Mouse (Mus musculus): ENCODE results near the gene Thegl. TPM values are rescaled to one million over a fixed set of nuclear protein-coding genes. Genes with fewer than 3 reads are reported as not detected.
A peak's percentile ranks its signal among the peaks of the same experiment; 100 is the strongest.
"Not testable (repeated sequence)": the region's sequence is repeated elsewhere in the genome, so short reads cannot be mapped to it uniquely, and the experiment has no call there.

The Thegl gene
- polyA plus RNA-seq, 1 experiment from 2014 or later: 0.33 TPM

DNA sequence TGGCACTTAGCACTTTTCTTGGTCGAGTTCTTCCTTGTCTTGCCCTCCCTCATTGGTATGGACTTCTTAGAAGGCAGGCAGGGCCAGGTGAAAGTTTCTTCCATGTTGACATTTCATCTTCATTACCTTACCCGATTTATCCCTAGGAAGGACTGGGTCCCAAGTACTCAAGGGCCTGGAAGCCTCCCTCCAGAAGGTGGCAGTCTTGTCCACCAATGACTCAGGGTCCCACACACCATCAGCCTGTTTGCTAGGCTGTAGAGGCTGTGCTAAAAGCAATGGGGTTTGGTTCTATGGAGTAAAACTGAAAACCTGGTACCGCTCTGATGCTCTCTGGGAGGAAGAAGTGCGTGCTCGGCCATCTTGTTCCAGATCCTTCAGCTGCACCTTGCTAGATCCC is 13.9 kb downstream of the Thegl start:
- WGBS: 77% methylated on average over 5 of the region's 5 CpGs
- H3K27me3 ChIP-seq (replicated peaks; ENCODE audit: control insufficient read depth, insufficient read depth, low read length): no peaks in the 10 kb centered on the region
- H3K9me3 ChIP-seq (replicated peaks; ENCODE audit: control insufficient read depth, low read length): no peaks in the 10 kb centered on the region
- DNase-seq (ENCODE audit: low spot score) (peak; percentile 57), ATAC-seq (0 out of 2 replicates have a peak, but pooled peaks have one; percentile 48)
- H3K9ac ChIP-seq (ENCODE audit: low read length): no peak overlapping the region
- H3K36me3 ChIP-seq (ENCODE audit: control insufficient read depth, insufficient read depth, low read length): no peaks in the 10 kb centered on the region
- no peak overlapping the region for H3K27ac ChIP-seq (ENCODE audit: low read depth, low read length)
- no peak overlapping the region for H3K4me3 ChIP-seq (ENCODE audit: low read depth, low read length)
- no peak overlapping the region for H3K4me2 ChIP-seq (ENCODE audit: low read length)
- no peaks in the 10 kb centered on the region for H3K4me1 ChIP-seq (ENCODE audit: control insufficient read depth, insufficient read depth, low read length)

DNA sequence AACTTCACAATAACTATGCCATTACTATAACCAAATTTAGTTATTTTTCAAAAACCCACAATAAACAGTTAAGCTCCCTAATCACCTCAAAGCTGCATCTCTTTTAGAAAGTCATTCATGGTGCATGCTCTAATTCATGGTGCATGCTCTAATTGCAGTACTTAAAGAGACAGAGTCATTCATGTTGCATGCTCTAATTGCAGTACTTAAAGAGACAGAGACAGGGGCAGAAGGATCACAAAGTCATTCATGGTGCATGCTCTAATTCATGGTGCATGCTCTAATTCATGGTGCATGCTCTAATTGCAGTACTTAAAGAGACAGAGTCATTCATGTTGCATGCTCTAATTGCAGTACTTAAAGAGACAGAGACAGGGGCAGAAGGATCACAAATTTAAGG is 19.3 kb downstream of the Thegl start:
- not testable (repeated sequence) for H3K27ac ChIP-seq (ENCODE audit: low read depth, low read length); H3K27me3 ChIP-seq (replicated peaks; ENCODE audit: control insufficient read depth, insufficient read depth, low read length); H3K9ac ChIP-seq (ENCODE audit: low read length); H3K4me2 ChIP-seq (ENCODE audit: low read length); H3K36me3 ChIP-seq (ENCODE audit: control insufficient read depth, insufficient read depth, low read length); DNase-seq (ENCODE audit: low spot score); H3K9me3 ChIP-seq (replicated peaks; ENCODE audit: control insufficient read depth, low read length); H3K4me3 ChIP-seq (ENCODE audit: low read depth, low read length); H3K4me1 ChIP-seq (ENCODE audit: control insufficient read depth, insufficient read depth, low read length)
- ATAC-seq: peak; percentile 66

DNA sequence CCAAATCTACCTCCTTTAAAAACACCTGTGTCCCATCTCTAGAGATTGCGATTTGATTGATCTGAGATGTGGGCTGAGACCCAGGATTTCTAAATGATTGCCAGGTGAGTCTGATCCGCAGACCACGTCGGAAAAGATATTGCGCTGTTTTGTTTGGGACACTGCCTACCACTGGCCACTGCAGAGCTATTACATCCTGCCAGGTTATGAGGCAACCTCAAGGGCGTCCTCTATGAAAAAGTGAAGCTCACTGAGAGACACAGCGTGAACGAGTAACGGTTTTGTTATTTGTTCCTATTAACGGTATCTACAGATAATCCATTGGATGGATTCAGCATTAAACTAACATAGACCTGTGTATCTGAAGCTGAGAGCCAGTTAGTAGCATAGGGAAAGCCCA is 22.6 kb downstream of the Thegl start:
- H3K4me3 ChIP-seq (ENCODE audit: low read depth, low read length): no peak overlapping the region
- DNase-seq (ENCODE audit: low spot score) (no peak), ATAC-seq (no peak)
- no peak overlapping the region for H3K4me2 ChIP-seq (ENCODE audit: low read length)
- H3K9me3 ChIP-seq (replicated peaks; ENCODE audit: control insufficient read depth, low read length): no peaks in the 10 kb centered on the region
- H3K27me3 ChIP-seq (replicated peaks; ENCODE audit: control insufficient read depth, insufficient read depth, low read length): no peaks in the 10 kb centered on the region
- WGBS: 93% methylated on average over 10 of the region's 10 CpGs
- H3K27ac ChIP-seq (ENCODE audit: low read depth, low read length): no peak overlapping the region
- no peak overlapping the region for H3K9ac ChIP-seq (ENCODE audit: low read length)
- H3K4me1 ChIP-seq (ENCODE audit: control insufficient read depth, insufficient read depth, low read length): no peaks in the 10 kb centered on the region
- no peaks in the 10 kb centered on the region for H3K36me3 ChIP-seq (ENCODE audit: control insufficient read depth, insufficient read depth, low read length)

DNA sequence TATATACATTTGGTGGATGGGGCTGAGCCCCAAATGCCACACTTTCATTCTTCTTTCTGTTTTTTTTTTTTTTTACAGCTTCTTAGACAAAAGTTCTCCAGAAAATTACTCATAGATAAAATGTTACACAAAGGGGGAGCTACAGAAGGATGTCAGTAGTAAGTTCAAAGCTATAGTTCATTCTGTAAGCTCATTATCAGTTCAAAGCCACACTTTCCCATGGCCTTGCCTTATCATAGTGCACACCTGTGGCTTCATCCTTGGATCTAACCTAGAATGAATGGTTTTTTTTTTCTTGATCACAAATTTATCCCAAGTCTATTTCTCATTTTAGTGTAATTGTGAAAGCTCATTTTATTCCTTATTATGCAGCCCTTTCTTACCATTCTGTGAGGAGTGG is 23.6 kb downstream of the Thegl start:
- no peak for ATAC-seq
- Histone ChIP-seq H3K4me2 (ENCODE audit: low read length) (no peak overlapping the region), H3K4me1 (ENCODE audit: control insufficient read depth, insufficient read depth, low read length) (no peaks in the 10 kb centered on the region), H3K4me3 (ENCODE audit: low read depth, low read length) (no peak overlapping the region), H3K27ac (ENCODE audit: low read depth, low read length) (no peak overlapping the region), H3K27me3 (replicated peaks; ENCODE audit: control insufficient read depth, insufficient read depth, low read length) (no peaks in the 10 kb centered on the region), H3K9me3 (replicated peaks; ENCODE audit: control insufficient read depth, low read length) (no peaks in the 10 kb centered on the region), H3K36me3 (ENCODE audit: control insufficient read depth, insufficient read depth, low read length) (no peaks in the 10 kb centered on the region), H3K9ac (ENCODE audit: low read length) (no peak overlapping the region)
- DNase-seq (ENCODE audit: low spot score): no peak

DNA sequence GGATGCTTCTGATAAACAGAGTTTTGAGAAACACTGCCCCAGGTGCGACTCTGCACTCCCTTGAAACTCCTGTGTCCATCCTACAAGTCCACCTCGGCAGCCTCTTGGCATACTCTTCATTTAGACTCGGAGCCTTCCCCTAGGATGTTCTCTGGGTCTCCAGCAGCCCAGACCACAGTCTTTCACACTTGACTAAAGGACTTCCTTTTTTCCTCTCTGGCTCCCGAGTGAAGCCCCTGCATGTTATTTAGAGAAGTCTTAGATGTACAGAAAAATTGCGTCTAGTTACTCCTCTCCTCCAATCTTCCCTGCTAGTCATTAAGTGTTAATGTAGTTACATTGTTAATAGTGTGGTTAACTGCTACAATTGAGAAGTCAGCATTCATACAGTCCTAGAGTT is 28.5 kb downstream of the Thegl start:
- Histone ChIP-seq H3K27me3 (replicated peaks; ENCODE audit: control insufficient read depth, insufficient read depth, low read length) (no peaks in the 10 kb centered on the region), H3K9me3 (replicated peaks; ENCODE audit: control insufficient read depth, low read length) (no peaks in the 10 kb centered on the region), H3K4me2 (ENCODE audit: low read length) (no peak overlapping the region), H3K36me3 (ENCODE audit: control insufficient read depth, insufficient read depth, low read length) (no peaks in the 10 kb centered on the region), H3K4me3 (ENCODE audit: low read depth, low read length) (no peak overlapping the region), H3K4me1 (ENCODE audit: control insufficient read depth, insufficient read depth, low read length) (no peaks in the 10 kb centered on the region), H3K9ac (ENCODE audit: low read length) (no peak overlapping the region), H3K27ac (ENCODE audit: low read depth, low read length) (no peak overlapping the region)
- 77% methylated on average over 5 of the region's 5 CpGs for whole genome bisulfite sequencing
- no peak for ATAC-seq
- DNase-seq (ENCODE audit: low spot score): no peak

DNA sequence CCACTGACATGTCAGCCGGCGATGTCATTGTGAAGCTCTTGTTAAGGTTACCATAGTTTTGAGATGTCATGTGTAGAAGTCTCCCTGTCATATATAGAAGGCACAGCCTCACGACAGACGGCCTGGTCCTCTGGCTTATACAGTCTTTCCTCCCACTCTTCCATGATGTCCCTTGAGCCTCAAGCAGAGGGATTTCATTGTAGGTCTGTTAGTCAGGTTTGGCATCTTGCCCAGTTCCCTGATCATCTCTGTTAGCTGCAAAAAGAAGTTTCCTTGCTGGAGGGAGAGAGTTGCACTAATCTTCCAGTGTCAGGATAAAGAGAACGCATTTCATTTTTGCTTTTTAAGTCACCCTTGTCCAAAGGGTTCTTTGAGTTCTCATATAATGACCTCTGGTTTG is 36.8 kb downstream of the Thegl start:
- Histone ChIP-seq H3K36me3 (ENCODE audit: control insufficient read depth, insufficient read depth, low read length) (no peaks in the 10 kb centered on the region), H3K4me3 (ENCODE audit: low read depth, low read length) (no peak overlapping the region), H3K4me1 (ENCODE audit: control insufficient read depth, insufficient read depth, low read length) (no peaks in the 10 kb centered on the region), H3K9ac (ENCODE audit: low read length) (no peak overlapping the region), H3K27me3 (replicated peaks; ENCODE audit: control insufficient read depth, insufficient read depth, low read length) (no peaks in the 10 kb centered on the region), H3K4me2 (ENCODE audit: low read length) (no peak overlapping the region), H3K27ac (ENCODE audit: low read depth, low read length) (no peak overlapping the region), H3K9me3 (replicated peaks; ENCODE audit: control insufficient read depth, low read length) (no peaks in the 10 kb centered on the region)
- WGBS: 88% methylated on average over 5 of the region's 5 CpGs
- ATAC-seq (no peak), DNase-seq (ENCODE audit: low spot score) (no peak)

DNA sequence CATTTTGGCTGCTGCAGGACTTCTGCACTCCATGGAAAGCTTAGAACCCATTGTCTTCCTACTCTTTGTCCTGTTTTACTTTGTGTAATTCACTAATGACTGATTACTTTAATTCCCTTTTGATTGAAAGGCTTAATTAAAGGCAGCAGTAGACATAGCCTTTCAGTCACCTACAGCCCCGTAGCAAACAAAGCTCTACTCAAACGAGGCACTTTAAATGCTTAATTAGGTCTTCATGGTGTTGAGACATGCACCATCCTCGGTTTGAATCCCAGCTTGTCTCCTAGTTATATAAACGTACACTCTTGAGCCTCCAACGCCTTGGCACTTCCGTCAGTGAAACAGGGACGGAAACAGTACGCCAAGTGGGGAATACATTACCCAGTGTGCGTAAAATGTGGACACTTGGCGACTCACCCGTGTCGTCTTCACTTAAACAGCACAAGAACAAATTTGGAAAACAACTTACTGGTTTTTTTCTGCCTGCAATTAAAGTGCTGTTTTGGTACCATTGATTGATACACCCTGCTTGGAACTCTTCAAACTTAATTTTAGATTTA is 41.1 kb downstream of the Thegl start:
- 9% methylated on average over 12 of the region's 12 CpGs for WGBS
- Histone ChIP-seq H3K27ac (ENCODE audit: low read depth, low read length) (no peak overlapping the region), H3K9me3 (replicated peaks; ENCODE audit: control insufficient read depth, low read length) (no peaks in the 10 kb centered on the region)

DNA sequence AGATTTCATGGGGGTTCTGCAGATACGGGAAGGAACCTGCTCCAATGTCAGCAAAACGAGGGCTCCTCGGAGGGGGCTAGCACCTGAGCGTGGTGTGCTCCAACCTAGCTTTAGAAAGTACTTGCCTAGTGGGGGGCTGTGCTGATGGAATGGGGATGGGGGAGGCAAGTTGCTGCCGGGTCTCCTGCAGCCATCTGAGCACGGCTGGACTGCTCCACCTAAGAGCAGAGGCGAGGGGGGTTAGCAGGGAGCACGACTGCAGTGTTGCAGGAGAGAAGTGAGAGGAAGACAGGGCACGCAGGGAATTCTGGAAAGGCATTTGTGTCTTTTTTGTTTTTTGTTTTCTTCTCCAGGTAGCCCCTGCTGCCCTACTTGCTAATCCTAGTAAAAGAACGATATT is 44.5 kb downstream of the Thegl start:
- WGBS: 44% methylated on average over 10 of the region's 10 CpGs

More for the DNA sequence above, 41.1 kb downstream of the Thegl start:
- H3K27me3 ChIP-seq (replicated peaks; ENCODE audit: control insufficient read depth, insufficient read depth, low read length): peaks cover 4% of the 10 kb centered on the region; the same call in 1 of the 2 replicates
- no peaks in the 10 kb centered on the region for H3K36me3 ChIP-seq (ENCODE audit: control insufficient read depth, insufficient read depth, low read length)
- no peak overlapping the region for H3K4me2 ChIP-seq (ENCODE audit: low read length)
- ATAC-seq: peak; percentile 67
- peak; percentile 65 for DNase-seq (ENCODE audit: low spot score)
- no peaks in the 10 kb centered on the region for H3K4me1 ChIP-seq (ENCODE audit: control insufficient read depth, insufficient read depth, low read length)
- no peak overlapping the region for H3K9ac ChIP-seq (ENCODE audit: low read length)
- H3K4me3 ChIP-seq (ENCODE audit: low read depth, low read length): no peak overlapping the region

DNA sequence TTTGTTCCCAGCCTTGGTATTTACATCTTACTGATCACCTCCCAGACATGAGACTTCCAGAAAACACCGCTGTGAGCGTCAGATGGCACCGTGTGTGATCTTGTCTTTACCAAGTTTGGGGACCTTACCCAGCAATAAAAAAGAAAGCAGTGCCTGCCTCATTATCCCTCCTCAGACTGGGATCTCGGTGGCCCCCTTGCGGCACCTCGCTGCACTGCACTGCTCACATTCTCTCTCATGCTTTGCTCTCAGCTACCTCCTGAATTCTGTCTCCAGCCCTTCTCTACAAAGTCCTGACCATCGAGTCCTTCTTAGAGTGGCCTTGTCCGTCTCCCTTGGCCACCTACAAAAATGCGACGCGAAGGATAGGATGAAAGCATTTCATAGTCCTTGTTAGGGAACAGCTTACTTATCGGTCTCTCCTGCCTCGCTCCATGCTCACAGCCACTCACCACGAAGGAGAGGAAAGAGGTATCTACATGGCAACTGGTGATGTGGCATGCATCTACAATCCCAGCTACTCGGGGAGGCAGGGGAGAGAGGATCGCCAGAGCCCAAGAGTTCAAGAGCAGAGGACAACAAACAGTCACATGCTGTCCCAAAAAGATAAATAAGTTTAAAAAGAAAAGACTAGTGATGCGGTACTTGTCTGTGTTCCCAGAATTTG is 45.7 kb downstream of the Thegl start:
- DNase-seq (ENCODE audit: low spot score): peak; percentile 39
- Histone ChIP-seq H3K4me3 (ENCODE audit: low read depth, low read length) (no peak overlapping the region), H3K27ac (ENCODE audit: low read depth, low read length) (no peak overlapping the region), H3K4me1 (ENCODE audit: control insufficient read depth, insufficient read depth, low read length) (no peaks in the 10 kb centered on the region), H3K27me3 (replicated peaks; ENCODE audit: control insufficient read depth, insufficient read depth, low read length) (peaks cover 4% of the 10 kb centered on the region; the same call in 1 of the 2 replicates), H3K9ac (ENCODE audit: low read length) (no peak overlapping the region), H3K4me2 (ENCODE audit: low read length) (no peak overlapping the region), H3K9me3 (replicated peaks; ENCODE audit: control insufficient read depth, low read length) (no peaks in the 10 kb centered on the region), H3K36me3 (ENCODE audit: control insufficient read depth, insufficient read depth, low read length) (no peaks in the 10 kb centered on the region)
- 35% methylated on average over 17 of the region's 17 CpGs for WGBS
- ATAC-seq: 0 out of 2 replicates have a peak, but pooled peaks have one; percentile 38

More for the DNA sequence above, 44.5 kb downstream of the Thegl start:
- Histone ChIP-seq H3K9ac (ENCODE audit: low read length) (no peak overlapping the region), H3K4me2 (ENCODE audit: low read length) (no peak overlapping the region), H3K36me3 (ENCODE audit: control insufficient read depth, insufficient read depth, low read length) (no peaks in the 10 kb centered on the region), H3K4me1 (ENCODE audit: control insufficient read depth, insufficient read depth, low read length) (no peaks in the 10 kb centered on the region), H3K4me3 (ENCODE audit: low read depth, low read length) (no peak overlapping the region), H3K27me3 (replicated peaks; ENCODE audit: control insufficient read depth, insufficient read depth, low read length) (peaks cover 4% of the 10 kb centered on the region; the same call in 1 of the 2 replicates), H3K27ac (ENCODE audit: low read depth, low read length) (no peak overlapping the region), H3K9me3 (replicated peaks; ENCODE audit: control insufficient read depth, low read length) (no peaks in the 10 kb centered on the region)
- ATAC-seq: no peak
- DNase-seq (ENCODE audit: low spot score): no peak

Data from forebrain, embryonic 14.5 days (tissue).